Mouse (Mus musculus): Measurements from ENCODE around the gene Chdh. TPM values are rescaled to one million over a fixed set of nuclear protein-coding genes. Genes with fewer than 3 reads are reported as not detected.

Chdh gene
- polyA plus RNA-seq, 1 experiment from 2014 or later = 1.5 TPM

DNA sequence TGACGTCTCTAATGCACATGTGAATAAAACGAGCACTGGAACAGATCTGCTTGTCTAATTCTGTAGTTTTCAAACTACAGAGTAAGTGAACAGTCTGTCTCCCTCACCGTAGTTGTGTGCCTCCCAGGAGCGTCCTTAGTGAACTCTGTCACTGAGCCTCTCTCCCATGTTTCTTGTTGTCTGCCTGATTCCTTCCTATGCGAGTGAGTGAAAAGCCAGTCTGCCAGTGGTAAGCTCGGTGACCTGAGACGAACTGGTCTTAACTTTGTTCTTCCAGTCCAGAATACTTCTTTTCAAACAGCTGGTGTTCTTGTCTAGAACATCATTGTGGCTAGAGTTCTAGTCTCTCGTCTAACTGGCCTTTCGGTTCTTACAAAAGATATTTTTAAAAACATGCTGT lies 21.1 kb upstream of the Chdh start:
- H3K9me3 ChIP-seq (ENCODE audit: control insufficient read depth, low read length) = no peaks in the 10 kb centered on the region
- H3K4me2 ChIP-seq (replicated peaks; ENCODE audit: low read depth) = no peak overlapping the region
- peaks cover 39% of the 10 kb centered on the region for H3K36me3 ChIP-seq (ENCODE audit: control insufficient read depth, insufficient read depth, low read length)
- no peaks in the 10 kb centered on the region for H3K4me1 ChIP-seq (replicated peaks; ENCODE audit: control insufficient read depth, insufficient read depth)
- 96% methylated on average over 9 of the region's 9 CpGs for WGBS
- TF ChIP-seq EP300 (optimal IDR thresholded peaks at IDR 0.05) (no peak), CTCF (IDR thresholded peaks at IDR 0.05; ENCODE audit: low read depth) (no peak)
- H3K27me3 ChIP-seq (ENCODE audit: control insufficient read depth, insufficient read depth, low read length) = no peaks in the 10 kb centered on the region
- no peak overlapping the region for H3K9ac ChIP-seq (ENCODE audit: low read length)
- ATAC-seq (ENCODE audit: low FRiP score, low TSS enrichment) (no peak), DNase-seq (ENCODE audit: low spot score) (no peak)
- H3K4me3 ChIP-seq (ENCODE audit: low read depth, low read length) = no peak overlapping the region
- no peak overlapping the region for H3K27ac ChIP-seq (replicated peaks)

DNA sequence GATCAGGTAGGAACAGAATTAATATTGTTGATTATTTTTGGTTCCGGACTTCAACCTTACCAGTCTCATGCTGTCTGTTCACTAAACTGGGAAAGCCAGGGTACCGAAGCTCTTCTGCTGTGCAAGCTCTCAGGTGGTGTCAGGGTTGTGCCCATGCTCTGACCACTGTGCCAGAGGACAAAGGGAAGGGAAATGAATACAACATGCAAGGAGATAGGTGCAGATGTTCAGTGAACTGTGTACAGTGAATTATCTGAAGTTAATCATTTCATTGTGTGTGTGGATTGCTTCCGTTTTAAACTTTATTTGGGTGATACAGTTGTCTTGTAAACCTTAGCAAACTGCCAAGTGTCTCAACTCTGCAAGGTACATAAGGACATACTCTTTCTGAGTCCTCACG lies 20.5 kb upstream of the Chdh start:
- H3K4me3 ChIP-seq (ENCODE audit: low read depth, low read length) = no peak overlapping the region
- no peak for DNase-seq (ENCODE audit: low spot score)
- WGBS = 91% methylated on average over 4 of the region's 4 CpGs
- no peak overlapping the region for H3K9ac ChIP-seq (ENCODE audit: low read length)
- ATAC-seq (ENCODE audit: low FRiP score, low TSS enrichment) = no peak
- no peaks in the 10 kb centered on the region for H3K9me3 ChIP-seq (ENCODE audit: control insufficient read depth, low read length)
- TF ChIP-seq EP300 (optimal IDR thresholded peaks at IDR 0.05) (no peak), CTCF (IDR thresholded peaks at IDR 0.05; ENCODE audit: low read depth) (no peak)
- H3K27me3 ChIP-seq (ENCODE audit: control insufficient read depth, insufficient read depth, low read length) = no peaks in the 10 kb centered on the region
- H3K27ac ChIP-seq (replicated peaks) = no peak overlapping the region
- H3K36me3 ChIP-seq (ENCODE audit: control insufficient read depth, insufficient read depth, low read length) = peaks cover 41% of the 10 kb centered on the region
- H3K4me2 ChIP-seq (replicated peaks; ENCODE audit: low read depth) = no peak overlapping the region
- H3K4me1 ChIP-seq (replicated peaks; ENCODE audit: control insufficient read depth, insufficient read depth) = no peaks in the 10 kb centered on the region

DNA sequence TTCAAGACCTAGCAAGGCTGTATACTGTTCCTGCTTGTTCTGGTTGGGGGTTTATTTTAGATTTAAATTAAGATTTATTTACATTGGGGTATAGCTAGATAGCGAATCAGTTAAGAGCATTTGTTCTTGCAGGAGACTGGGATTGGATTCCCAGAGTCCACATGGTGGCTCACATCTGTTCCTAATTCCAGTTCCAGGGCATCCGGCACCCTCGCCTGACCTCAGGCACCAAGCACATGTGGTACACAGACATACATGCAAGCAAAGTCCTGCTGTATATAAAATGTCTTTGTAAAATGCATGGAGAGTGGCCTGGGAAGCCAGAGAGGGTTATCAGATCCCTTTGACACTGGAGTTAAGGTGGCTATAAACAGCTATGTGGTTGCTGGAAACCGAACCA lies 13.8 kb upstream of the Chdh start:
- Histone ChIP-seq H3K4me1 (replicated peaks; ENCODE audit: control insufficient read depth, insufficient read depth) (no peaks in the 10 kb centered on the region), H3K9me3 (ENCODE audit: control insufficient read depth, low read length) (no peaks in the 10 kb centered on the region), H3K27ac (replicated peaks) (no peak overlapping the region), H3K9ac (ENCODE audit: low read length) (no peak overlapping the region), H3K4me2 (replicated peaks; ENCODE audit: low read depth) (no peak overlapping the region), H3K4me3 (ENCODE audit: low read depth, low read length) (no peak overlapping the region), H3K36me3 (ENCODE audit: control insufficient read depth, insufficient read depth, low read length) (peaks cover 23% of the 10 kb centered on the region), H3K27me3 (ENCODE audit: control insufficient read depth, insufficient read depth, low read length) (no peaks in the 10 kb centered on the region)
- no peak for TF ChIP-seq CTCF (IDR thresholded peaks at IDR 0.05; ENCODE audit: low read depth)
- TF ChIP-seq EP300 (optimal IDR thresholded peaks at IDR 0.05) = no peak
- ATAC-seq (ENCODE audit: low FRiP score, low TSS enrichment) (no peak), DNase-seq (ENCODE audit: low spot score) (no peak)
- 93% methylated on average over 4 of the region's 4 CpGs for WGBS

DNA sequence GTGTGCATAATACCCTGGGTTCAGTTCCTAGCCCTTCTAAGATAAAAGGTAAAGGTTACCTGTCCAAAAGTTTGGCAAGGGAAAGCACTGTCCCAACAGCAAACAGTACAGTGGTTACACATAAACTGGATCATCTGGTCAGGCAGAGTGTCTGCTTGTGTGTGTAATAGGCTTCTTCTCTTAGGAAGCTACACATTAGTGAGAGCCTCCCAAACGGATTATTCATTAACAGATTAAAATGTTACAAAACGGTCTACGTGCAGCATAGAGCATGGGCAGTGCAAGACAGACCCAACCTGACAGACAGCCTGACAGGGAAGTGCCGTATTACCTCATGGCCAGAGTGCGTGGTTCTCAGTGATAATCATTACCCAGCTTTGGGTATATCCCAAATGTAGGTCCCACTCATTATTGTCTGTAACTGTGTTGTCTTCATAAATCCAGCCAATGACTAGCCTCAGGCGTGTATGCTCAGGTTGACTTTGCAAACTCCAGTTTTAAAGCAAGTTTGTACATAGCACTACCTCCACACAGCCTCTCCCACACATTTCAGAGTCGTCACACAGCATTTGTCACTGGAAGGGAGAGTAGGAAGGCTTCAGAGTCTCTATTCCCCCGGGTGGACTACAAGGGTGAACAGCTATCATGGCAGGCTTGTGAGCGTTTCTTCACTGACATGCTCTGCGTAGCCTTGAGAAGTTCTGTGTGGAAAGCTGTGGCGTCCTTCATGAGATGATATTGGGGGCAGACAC lies 12.6 kb upstream of the Chdh start:
- DNase-seq (ENCODE audit: low spot score) (no peak), ATAC-seq (ENCODE audit: low FRiP score, low TSS enrichment) (0 out of 2 replicates have a peak, but pooled peaks have one; percentile 30)
- 71% methylated on average over 11 of the region's 11 CpGs for WGBS
- no peak overlapping the region for H3K4me2 ChIP-seq (replicated peaks; ENCODE audit: low read depth)
- peaks cover 16% of the 10 kb centered on the region for H3K36me3 ChIP-seq (ENCODE audit: control insufficient read depth, insufficient read depth, low read length)
- no peak overlapping the region for H3K27ac ChIP-seq (replicated peaks)
- no peaks in the 10 kb centered on the region for H3K9me3 ChIP-seq (ENCODE audit: control insufficient read depth, low read length)
- peak; percentile 31 for TF ChIP-seq EP300 (optimal IDR thresholded peaks at IDR 0.05)
- no peak for TF ChIP-seq CTCF (IDR thresholded peaks at IDR 0.05; ENCODE audit: low read depth)
- H3K4me1 ChIP-seq (replicated peaks; ENCODE audit: control insufficient read depth, insufficient read depth) = no peaks in the 10 kb centered on the region
- H3K27me3 ChIP-seq (ENCODE audit: control insufficient read depth, insufficient read depth, low read length) = no peaks in the 10 kb centered on the region
- no peak overlapping the region for H3K4me3 ChIP-seq (ENCODE audit: low read depth, low read length)
- no peak overlapping the region for H3K9ac ChIP-seq (ENCODE audit: low read length)

DNA sequence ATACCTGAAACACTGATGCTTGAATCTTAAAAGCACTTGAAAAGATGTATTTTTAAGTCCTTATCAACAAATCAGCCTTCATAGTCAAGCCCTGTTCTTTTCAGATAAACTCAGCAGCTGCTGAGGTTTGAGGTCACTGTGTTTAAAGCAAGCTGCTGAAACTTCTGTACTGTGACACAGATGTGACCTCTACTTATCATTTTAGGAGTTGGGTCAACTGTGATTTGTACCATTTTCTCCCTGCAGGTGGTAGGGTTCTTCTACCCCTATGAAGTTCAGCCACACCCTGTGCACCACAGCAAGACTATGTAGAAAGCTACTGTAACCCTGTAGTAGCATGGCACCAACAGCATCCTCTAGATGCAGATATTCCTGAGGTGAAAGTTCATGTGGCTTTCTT lies 11.5 kb upstream of the Chdh start:
- Histone ChIP-seq H3K4me2 (replicated peaks; ENCODE audit: low read depth) (no peak overlapping the region), H3K4me3 (ENCODE audit: low read depth, low read length) (no peak overlapping the region), H3K27ac (replicated peaks) (no peak overlapping the region), H3K4me1 (replicated peaks; ENCODE audit: control insufficient read depth, insufficient read depth) (no peaks in the 10 kb centered on the region), H3K9me3 (ENCODE audit: control insufficient read depth, low read length) (no peaks in the 10 kb centered on the region), H3K36me3 (ENCODE audit: control insufficient read depth, insufficient read depth, low read length) (peaks cover 13% of the 10 kb centered on the region), H3K27me3 (ENCODE audit: control insufficient read depth, insufficient read depth, low read length) (no peaks in the 10 kb centered on the region), H3K9ac (ENCODE audit: low read length) (no peak overlapping the region)
- no peak for TF ChIP-seq EP300 (optimal IDR thresholded peaks at IDR 0.05)
- TF ChIP-seq CTCF (IDR thresholded peaks at IDR 0.05; ENCODE audit: low read depth) = no peak
- no peak for ATAC-seq (ENCODE audit: low FRiP score, low TSS enrichment)
- DNase-seq (ENCODE audit: low spot score) = no peak

DNA sequence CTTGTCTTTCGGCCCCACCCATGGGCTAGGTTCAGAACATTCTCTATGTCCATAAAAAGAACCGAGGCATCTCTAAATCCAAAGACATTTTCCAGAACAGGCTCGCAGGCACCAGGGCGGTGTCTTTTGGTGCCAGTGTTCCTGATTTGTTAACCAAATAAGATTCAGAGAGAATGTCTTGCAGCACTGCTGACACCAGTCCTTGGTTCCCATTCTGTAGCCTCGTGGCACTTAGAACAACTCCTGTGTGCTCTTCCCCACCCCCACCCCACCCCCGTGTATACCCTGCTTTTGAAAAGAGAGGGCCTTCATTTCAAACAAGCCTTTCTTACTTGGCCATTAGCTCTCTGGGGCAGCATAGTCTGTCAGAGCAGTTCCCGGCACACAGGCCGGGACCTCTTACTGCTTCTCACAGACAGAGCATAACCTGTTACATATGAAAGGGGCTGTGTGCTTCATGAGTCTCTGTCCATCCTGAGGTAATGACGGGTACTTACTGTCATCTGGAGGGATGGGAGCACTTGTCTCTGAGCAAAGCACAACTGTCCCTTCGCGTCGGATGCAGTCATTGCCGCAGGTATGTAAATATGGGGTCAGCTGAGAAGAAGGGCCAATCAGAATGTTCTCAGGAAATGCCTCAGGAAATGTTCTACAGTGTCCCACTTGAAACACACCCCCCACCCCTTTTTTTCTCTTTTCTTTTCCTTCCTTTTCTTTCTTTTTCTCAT lies 9.9 kb upstream of the Chdh start:
- H3K4me2 ChIP-seq (replicated peaks; ENCODE audit: low read depth) = no peak overlapping the region
- no peak overlapping the region for H3K9ac ChIP-seq (ENCODE audit: low read length)
- H3K27ac ChIP-seq (replicated peaks) = peak overlapping the region; percentile 30; the same call in 1 of the 2 replicates
- H3K4me3 ChIP-seq (ENCODE audit: low read depth, low read length) = no peak overlapping the region
- no peaks in the 10 kb centered on the region for H3K4me1 ChIP-seq (replicated peaks; ENCODE audit: control insufficient read depth, insufficient read depth)
- H3K27me3 ChIP-seq (ENCODE audit: control insufficient read depth, insufficient read depth, low read length) = no peaks in the 10 kb centered on the region
- DNase-seq (ENCODE audit: low spot score) (no peak), ATAC-seq (ENCODE audit: low FRiP score, low TSS enrichment) (no peak)
- H3K36me3 ChIP-seq (ENCODE audit: control insufficient read depth, insufficient read depth, low read length) = peaks cover 7% of the 10 kb centered on the region; the same call in 1 of the 2 replicates
- no peak for TF ChIP-seq EP300 (optimal IDR thresholded peaks at IDR 0.05)
- no peak for TF ChIP-seq CTCF (IDR thresholded peaks at IDR 0.05; ENCODE audit: low read depth)
- 69% methylated on average over 13 of the region's 13 CpGs for WGBS
- no peaks in the 10 kb centered on the region for H3K9me3 ChIP-seq (ENCODE audit: control insufficient read depth, low read length)

Measured in stomach, postnatal 0 days (tissue).